8 mouse cellular contexts compared by ENCODE assay signal in the genomic region with DNA sequence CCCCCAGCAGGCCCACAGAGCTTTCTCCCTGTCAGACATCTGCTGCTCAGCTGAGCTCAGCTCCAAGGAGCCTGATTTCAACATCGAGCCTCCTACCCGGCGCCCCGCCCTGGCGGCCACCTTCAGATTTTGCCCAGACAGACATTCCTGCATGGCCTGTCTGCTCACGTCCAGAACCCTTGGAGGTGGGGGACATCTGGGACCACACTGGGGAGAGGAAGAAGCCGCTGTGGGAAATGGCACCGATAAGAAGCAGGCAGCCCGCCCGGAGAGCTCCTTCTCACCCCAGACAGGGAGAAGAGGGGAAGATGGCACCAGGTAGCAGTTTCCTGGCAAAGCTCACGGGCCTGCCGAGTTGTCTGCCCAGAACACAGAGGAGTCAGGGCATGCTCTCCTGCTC.
A peak's percentile ranks its signal among the peaks of the same experiment; 100 is the strongest.
DNase-seq lines count a peak whose midpoint lies in the region; ATAC-seq and TF ChIP-seq lines count a peak whose summit lies in the region.

No protein-coding gene starts in this region.

- H3K36me3 ChIP-seq in forebrain, embryonic 10.5 days (replicated peaks) = peaks cover 53% of the 10 kb centered on the region
- peaks cover 36% of the 10 kb centered on the region for H3K36me3 ChIP-seq in forebrain, embryonic 14.5 days (ENCODE audit: control insufficient read depth, insufficient read depth, low read length)
- H3K36me3 ChIP-seq in intestine, embryonic 14.5 days (ENCODE audit: control insufficient read depth, insufficient read depth, low read length) = peaks cover 35% of the 10 kb centered on the region
- no peaks in the 10 kb centered on the region for H3K36me3 ChIP-seq in intestine, embryonic 16.5 days (ENCODE audit: control insufficient read depth, insufficient read depth, low read length)
- peaks cover 64% of the 10 kb centered on the region for H3K36me3 ChIP-seq in limb, embryonic 12.5 days

- no peak for DNase-seq in forebrain, embryonic 10.5 days (ENCODE audit: extremely low spot score, low spot score)
- DNase-seq in forebrain, embryonic 14.5 days (ENCODE audit: low spot score) = no peak
- no peak for DNase-seq in intestine, embryonic 14.5 days (ENCODE audit: low spot score)
- no peak for DNase-seq in kidney, adult 9 months
- DNase-seq in left cerebral cortex, adult 2 months (ENCODE audit: extremely low spot score in 1 of 2, low spot score in 2 of 2) = no peak

- H3K9me3 ChIP-seq in forebrain, embryonic 10.5 days = no peaks in the 10 kb centered on the region
- H3K9me3 ChIP-seq in forebrain, embryonic 14.5 days (replicated peaks; ENCODE audit: control insufficient read depth, low read length) = no peaks in the 10 kb centered on the region
- no peaks in the 10 kb centered on the region for H3K9me3 ChIP-seq in intestine, embryonic 14.5 days (ENCODE audit: control insufficient read depth, low read length)
- H3K9me3 ChIP-seq in intestine, embryonic 16.5 days (ENCODE audit: control insufficient read depth, low read length) = no peaks in the 10 kb centered on the region
- H3K9me3 ChIP-seq in limb, embryonic 12.5 days = no peaks in the 10 kb centered on the region

- WGBS in forebrain, embryonic 10.5 days = 85% methylated on average over 12 of the region's 12 CpGs
- whole genome bisulfite sequencing in forebrain, embryonic 14.5 days = 84% methylated on average over 12 of the region's 12 CpGs
- 65% methylated on average over 12 of the region's 12 CpGs for WGBS in intestine, embryonic 14.5 days
- 67% methylated on average over 12 of the region's 12 CpGs for WGBS in intestine, embryonic 16.5 days
- WGBS in limb, embryonic 12.5 days = 67% methylated on average over 12 of the region's 12 CpGs

- ATAC-seq in forebrain, embryonic 14.5 days = no peak
- ATAC-seq in intestine, embryonic 14.5 days (replicated peaks; ENCODE audit: low FRiP score, low TSS enrichment, low read depth) = no peak
- no peak for ATAC-seq in intestine, embryonic 16.5 days
- no peak for ATAC-seq in limb, embryonic 12.5 days (ENCODE audit: insufficient number of reproducible peaks, insufficient read depth, low FRiP score, low TSS enrichment, low read depth)

- no peak overlapping the region for H3K9ac ChIP-seq in forebrain, embryonic 14.5 days (ENCODE audit: low read length)
- no peak overlapping the region for H3K9ac ChIP-seq in intestine, embryonic 14.5 days (ENCODE audit: low read length)
- H3K9ac ChIP-seq in intestine, embryonic 16.5 days (ENCODE audit: low read depth, low read length) = no peak overlapping the region
- no peak overlapping the region; the same call in 1 of the 2 replicates for H3K9ac ChIP-seq in limb, embryonic 12.5 days (replicated peaks)

- no peak overlapping the region for H3K4me2 ChIP-seq in forebrain, embryonic 14.5 days (ENCODE audit: low read length)
- H3K4me2 ChIP-seq in intestine, embryonic 14.5 days (ENCODE audit: low read length) = no peak overlapping the region
- H3K4me2 ChIP-seq in intestine, embryonic 16.5 days (ENCODE audit: low read depth, low read length) = no peak overlapping the region
- no peak overlapping the region for H3K4me2 ChIP-seq in limb, embryonic 12.5 days

- H3K27me3 ChIP-seq in forebrain, embryonic 10.5 days (ENCODE audit: poor library complexity, severe bottlenecking) = no peaks in the 10 kb centered on the region
- H3K27me3 ChIP-seq in forebrain, embryonic 14.5 days (replicated peaks; ENCODE audit: control insufficient read depth, insufficient read depth, low read length) = no peaks in the 10 kb centered on the region
- H3K27me3 ChIP-seq in intestine, embryonic 14.5 days (replicated peaks; ENCODE audit: control insufficient read depth, insufficient read depth, low read length) = no peaks in the 10 kb centered on the region
- H3K27me3 ChIP-seq in intestine, embryonic 16.5 days (replicated peaks; ENCODE audit: control insufficient read depth, insufficient read depth, low read length) = no peaks in the 10 kb centered on the region
- no peaks in the 10 kb centered on the region for H3K27me3 ChIP-seq in limb, embryonic 12.5 days

- intact Hi-C loops in left cerebral cortex, adult 2 months (cut with DNase I) = no loop called here

- TF ChIP-seq CTCF in left cerebral cortex, adult 2 months (IDR thresholded peaks at IDR 0.05) = no peak

- H3K4me1 ChIP-seq in forebrain, embryonic 10.5 days = peaks cover 51% of the 10 kb centered on the region
- peaks cover 20% of the 10 kb centered on the region for H3K4me1 ChIP-seq in forebrain, embryonic 14.5 days (ENCODE audit: control insufficient read depth, insufficient read depth, low read length)
- peaks cover 40% of the 10 kb centered on the region for H3K4me1 ChIP-seq in intestine, embryonic 14.5 days (replicated peaks; ENCODE audit: control insufficient read depth, insufficient read depth, low read length)
- peaks cover 31% of the 10 kb centered on the region for H3K4me1 ChIP-seq in intestine, embryonic 16.5 days (ENCODE audit: control insufficient read depth, insufficient read depth, low read length)
- peaks cover 28% of the 10 kb centered on the region for H3K4me1 ChIP-seq in brown adipose tissue, adult 24 weeks (ENCODE audit: control insufficient read depth, insufficient read depth, insufficient read length, low read length)
- peaks cover 58% of the 10 kb centered on the region for H3K4me1 ChIP-seq in limb, embryonic 12.5 days (replicated peaks)

- 0 out of 2 replicates have a peak overlapping the region, but pooled peaks have one; percentile 2 for H3K27ac ChIP-seq in forebrain, embryonic 10.5 days
- no peak overlapping the region for H3K27ac ChIP-seq in forebrain, embryonic 14.5 days (ENCODE audit: low read depth, low read length)
- peak overlapping the region; percentile 48; the same call in 1 of the 2 replicates for H3K27ac ChIP-seq in intestine, embryonic 14.5 days (ENCODE audit: low read depth)
- no peak overlapping the region for H3K27ac ChIP-seq in intestine, embryonic 16.5 days (ENCODE audit: low read length)
- H3K27ac ChIP-seq in brown adipose tissue, adult 24 weeks (replicated peaks; ENCODE audit: low read depth, low read length) = peak overlapping the region; percentile 97
- peak overlapping the region; percentile 57 for H3K27ac ChIP-seq in limb, embryonic 12.5 days
- no peak overlapping the region for H3K27ac ChIP-seq in left cerebral cortex, adult 2 months

- no peak overlapping the region for H3K4me3 ChIP-seq in forebrain, embryonic 10.5 days
- no peak overlapping the region for H3K4me3 ChIP-seq in forebrain, embryonic 14.5 days (ENCODE audit: low read depth, low read length)
- no peak overlapping the region for H3K4me3 ChIP-seq in intestine, embryonic 14.5 days (ENCODE audit: low read depth, low read length)
- no peak overlapping the region for H3K4me3 ChIP-seq in intestine, embryonic 16.5 days (ENCODE audit: low read length)
- H3K4me3 ChIP-seq in brown adipose tissue, adult 24 weeks (ENCODE audit: insufficient read depth, low read depth, low read length) = no peak overlapping the region
- H3K4me3 ChIP-seq in limb, embryonic 12.5 days (replicated peaks) = no peak overlapping the region
- no peak overlapping the region for H3K4me3 ChIP-seq in left cerebral cortex, adult 2 months

Comparison
In these comparisons a context has a peak if more than half of its experiments do, and no peak if none do; other contexts are left out.
1. H3K27ac ChIP-seq: peak in forebrain, embryonic 10.5 days (single experiment), intestine, embryonic 14.5 days (single experiment), brown adipose tissue, adult 24 weeks (single experiment) and limb, embryonic 12.5 days (single experiment); none in forebrain, embryonic 14.5 days (single experiment), intestine, embryonic 16.5 days (single experiment) and left cerebral cortex, adult 2 months (single experiment).